Mouse (Mus musculus): ENCODE measurements at regions not wholly inside any gene's neighbourhood (a gene's known extent, or its start where the extent isn't known, plus 50 kb on each side); places are given as distances from the start of the nearest gene placed in this dataset.
"Not testable (repeated sequence)": the region's sequence is repeated elsewhere in the genome, so short reads cannot be mapped to it uniquely, and the experiment has no call there.

DNA sequence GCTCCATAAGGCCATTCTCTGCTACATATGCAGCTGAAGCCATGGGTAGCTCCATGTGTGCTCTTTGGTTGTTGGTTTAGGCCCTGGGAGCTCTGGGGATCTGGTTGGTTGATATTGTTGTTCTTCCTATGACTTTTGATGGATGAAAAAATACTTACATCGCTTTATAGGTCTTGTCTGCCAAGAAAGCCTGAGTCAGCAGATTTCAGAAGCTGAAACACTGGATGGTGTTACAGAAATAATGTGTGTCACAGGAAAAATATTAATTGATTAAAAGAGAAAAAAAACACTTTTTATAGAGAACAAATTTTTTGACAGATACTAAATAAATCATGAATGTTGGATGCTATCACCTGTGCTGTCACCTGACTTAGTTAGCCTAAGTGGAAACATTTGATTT lies 52.4 kb upstream of the Plxna2 start:
- DNase-seq (ENCODE audit: low read depth) = no peak

DNA sequence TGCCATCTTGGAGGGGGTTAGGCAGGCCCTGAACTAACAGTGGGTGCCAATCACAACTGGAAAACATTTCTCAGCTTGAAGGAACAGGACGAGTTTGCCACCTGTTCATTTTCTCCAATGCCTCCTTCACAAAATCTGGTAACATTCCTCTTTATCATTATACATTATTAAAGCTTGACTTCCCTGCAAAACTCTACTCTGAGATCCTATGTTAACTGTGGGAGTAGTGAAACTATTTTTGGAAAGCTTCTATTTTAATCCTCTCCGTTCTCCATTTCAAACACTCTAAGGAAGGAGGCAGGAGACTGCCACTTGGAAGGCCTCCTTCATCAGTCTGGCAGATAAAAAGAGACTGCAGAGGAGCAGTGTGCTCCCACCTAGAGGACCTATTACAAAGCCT lies 54.1 kb upstream of the Plxna2 start:
- DNase-seq (ENCODE audit: low read depth) = no peak

DNA sequence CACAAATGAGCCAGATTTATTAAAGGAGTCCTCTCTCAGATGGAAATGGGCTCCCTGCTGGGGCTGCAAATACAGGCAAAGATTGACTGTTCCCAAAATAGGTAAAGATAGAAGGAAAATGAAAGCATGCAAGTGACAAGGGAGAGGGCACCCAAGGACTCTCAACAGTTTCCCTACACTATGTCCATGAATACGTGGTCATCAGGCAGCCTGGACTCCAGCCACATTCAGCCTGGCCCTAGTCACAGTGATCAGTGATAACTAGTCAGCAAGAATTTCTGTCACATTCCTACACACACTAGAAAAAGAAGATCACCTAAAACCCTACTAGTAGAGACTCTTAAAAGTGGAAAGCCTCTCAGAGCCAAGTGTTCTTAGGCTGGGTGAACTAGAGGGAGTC lies 56.9 kb upstream of the Plxna2 start:
- no peak for DNase-seq (ENCODE audit: low read depth)

- DNase-seq (ENCODE audit: low read depth) = no peak
These were observed 69.4 kb upstream of the Plxna2 start for GRCm38 (mm10) chr1:194548661-194549060.

GRCm38 (mm10) chr1:194548243-194548642 lies 69.8 kb upstream of the Plxna2 start:
- DNase-seq (ENCODE audit: low read depth) = no peak

DNA sequence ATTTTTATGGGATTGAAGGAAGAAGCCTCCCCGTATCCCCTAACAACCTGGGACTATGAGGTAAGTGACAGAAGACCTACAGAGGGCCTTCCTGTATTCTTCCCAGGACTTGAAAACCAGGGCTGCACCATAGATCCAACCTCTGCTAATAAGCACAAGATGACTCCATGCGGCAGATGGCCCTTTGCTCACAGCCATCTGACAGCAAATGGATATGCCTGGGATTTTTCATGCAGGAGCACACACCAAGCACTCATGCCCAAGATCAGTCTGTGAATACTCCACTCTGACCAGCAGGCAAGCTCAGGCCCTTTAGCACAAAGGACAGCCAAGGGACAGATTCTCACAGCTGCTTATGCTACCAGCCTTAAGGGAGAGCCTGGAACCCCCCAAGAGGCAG lies 77.1 kb upstream of the Plxna2 start:
- no peak for DNase-seq (ENCODE audit: low read depth)

- DNase-seq (ENCODE audit: low read depth) = no peak
These were observed 90.5 kb upstream of the Plxna2 start for GRCm38 (mm10) chr1:194527342-194528165.

- no peak for DNase-seq (ENCODE audit: low read depth)
These were observed 93.0 kb upstream of the Plxna2 start for GRCm38 (mm10) chr1:194524976-194525375.

GRCm38 (mm10) chr1:194521216-194521615 lies 96.8 kb upstream of the Plxna2 start:
- DNase-seq (ENCODE audit: low read depth) = no peak

DNA sequence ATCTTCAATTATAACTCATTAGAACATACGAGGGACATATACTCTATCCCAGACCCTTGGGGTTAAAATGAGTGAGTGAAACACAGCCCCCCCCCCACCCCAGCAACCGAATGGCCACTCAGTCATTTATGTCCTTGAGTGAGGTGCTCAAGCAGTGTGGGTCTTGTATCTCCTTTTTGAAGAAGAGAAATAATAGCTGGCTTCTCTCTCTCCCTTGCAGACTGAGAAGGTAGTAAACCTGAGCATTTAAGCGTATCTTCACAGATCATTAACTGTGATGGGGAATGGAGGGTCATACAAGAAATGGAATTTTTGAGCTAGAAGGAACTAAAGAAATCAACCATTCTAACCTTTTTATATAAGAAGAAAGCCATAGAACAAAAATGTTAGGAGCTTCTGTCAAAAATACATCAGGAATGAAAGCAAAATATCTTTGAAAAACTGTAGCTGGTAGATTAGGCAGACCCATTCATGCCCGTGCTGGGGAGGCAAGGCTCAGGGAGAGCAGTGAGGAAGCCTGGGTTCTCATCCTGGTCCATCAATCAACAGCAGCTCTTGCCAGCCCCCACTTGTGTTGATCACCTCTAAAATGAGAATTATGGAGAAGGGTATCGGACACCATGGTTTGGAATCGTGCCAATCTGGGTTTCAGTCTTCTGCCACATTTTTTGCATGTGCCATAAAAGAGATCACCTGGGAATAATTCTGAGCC lies 98.4 kb upstream of the Plxna2 start:
- no peak for DNase-seq (ENCODE audit: low read depth)

GRCm38 (mm10) chr1:194516136-194516535 lies 101.9 kb upstream of the Plxna2 start:
- no peak for DNase-seq (ENCODE audit: low read depth)

- DNase-seq (ENCODE audit: low read depth) = no peak
These were observed 109.7 kb upstream of the Plxna2 start for GRCm38 (mm10) chr1:194508314-194508713.

- DNase-seq (ENCODE audit: low read depth) = no peak
These were observed 112.2 kb upstream of the Plxna2 start for GRCm38 (mm10) chr1:194505826-194506225.

GRCm38 (mm10) chr1:194504207-194504606 lies 113.8 kb upstream of the Plxna2 start:
- DNase-seq (ENCODE audit: low read depth) = no peak

DNA sequence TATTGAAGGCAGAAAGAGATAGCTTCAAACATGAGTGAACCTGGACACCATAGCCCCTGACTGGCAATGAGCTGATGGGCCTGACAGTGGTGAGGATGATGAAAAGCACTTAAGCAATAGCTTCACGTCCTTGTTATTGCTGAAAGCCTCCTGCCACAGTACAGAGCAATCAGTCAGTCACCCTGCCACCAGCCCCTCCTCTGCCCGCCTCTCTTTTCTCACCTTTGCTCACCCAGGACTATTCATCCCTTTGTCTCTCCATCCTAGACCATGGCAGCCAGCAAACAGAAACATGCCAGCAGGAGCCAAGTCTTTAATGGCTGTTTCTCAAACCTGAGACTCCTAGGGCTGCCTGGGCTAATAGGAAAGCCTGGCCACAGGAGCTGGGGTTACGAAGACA lies 114.5 kb upstream of the Plxna2 start:
- DNase-seq (ENCODE audit: low read depth) = no peak

DNA sequence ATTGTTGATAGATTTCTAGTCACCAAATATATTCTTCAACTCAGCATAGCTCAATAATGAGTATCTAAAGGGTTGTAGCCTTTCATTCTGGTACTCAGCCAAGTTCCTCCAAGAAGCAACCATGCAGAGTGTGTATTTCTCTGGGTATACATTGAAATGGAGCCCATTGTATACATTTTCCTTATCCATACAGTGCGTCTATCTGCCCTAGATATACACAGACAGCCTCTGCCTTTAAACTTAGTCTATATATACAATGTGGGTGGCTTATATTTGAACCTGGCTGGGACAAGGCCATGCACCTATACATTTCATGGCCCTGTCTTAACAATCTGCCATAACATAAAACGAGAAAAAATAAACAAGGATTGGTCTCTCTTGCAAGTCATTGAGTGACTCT lies 121.6 kb upstream of the Plxna2 start:
- no peak for DNase-seq (ENCODE audit: low read depth)

GRCm38 (mm10) chr1:194491111-194491510 lies 126.9 kb upstream of the Plxna2 start:
- DNase-seq (ENCODE audit: low read depth) = no peak

- no peak for DNase-seq (ENCODE audit: low read depth)
These were observed 129.9 kb upstream of the Plxna2 start for GRCm38 (mm10) chr1:194488126-194488525.

GRCm38 (mm10) chr1:194482717-194483059 lies 135.3 kb upstream of the Plxna2 start:
- DNase-seq (ENCODE audit: low read depth) = no peak

DNA sequence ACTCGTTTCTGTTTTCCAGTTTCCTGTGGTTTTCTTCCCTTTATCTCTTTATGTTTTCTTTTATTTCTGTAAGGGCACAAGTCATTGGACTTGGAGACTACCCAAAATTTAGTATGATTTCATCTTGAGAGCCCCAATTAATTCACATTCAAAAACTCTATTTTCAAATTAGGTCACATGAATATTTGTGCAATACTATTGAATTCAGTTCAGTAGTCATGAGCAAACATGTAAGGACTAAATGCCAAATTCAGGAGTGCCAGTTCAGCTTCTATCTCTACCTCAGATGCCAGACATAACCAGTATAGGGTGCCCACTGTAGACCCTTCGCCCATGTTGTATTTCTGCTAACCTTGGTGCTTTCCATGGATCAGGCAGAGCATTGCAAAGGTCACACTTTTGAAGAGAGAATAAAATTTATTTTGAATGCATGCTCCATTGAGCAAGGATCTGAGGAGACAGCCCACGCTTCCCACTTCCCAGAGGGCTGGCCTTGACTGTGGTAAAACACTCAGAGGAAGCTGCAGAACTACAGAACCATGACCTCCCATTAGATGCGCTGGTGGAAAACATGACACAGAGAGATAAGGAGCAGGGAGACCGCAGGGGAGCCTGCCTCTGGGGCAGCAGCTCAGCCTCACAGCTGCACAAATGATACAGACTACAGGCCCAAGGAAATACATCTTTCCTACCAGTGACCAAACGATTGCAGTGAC lies 135.9 kb upstream of the Plxna2 start:
- DNase-seq (ENCODE audit: low read depth) = no peak

GRCm38 (mm10) chr1:194471281-194471680 lies 146.7 kb upstream of the Plxna2 start:
- DNase-seq (ENCODE audit: low read depth) = not testable (repeated sequence)

GRCm38 (mm10) chr1:194452480-194452879 lies 165.5 kb upstream of the Plxna2 start:
- no peak for DNase-seq (ENCODE audit: low read depth)

- no peak for DNase-seq (ENCODE audit: low read depth)
These were observed 174.3 kb upstream of the Plxna2 start for GRCm38 (mm10) chr1:194443681-194444080.
